Mouse (Mus musculus) heart, adult 9 months (tissue): Measurements from ENCODE around the gene Hapln4.

Experiments
- DNase-seq, 2 experiments: peaks; one replicate each; pipeline ENCODE4 v3.0.0; 2022; ENCODE audit warnings: low spot score in 2 of 2

Hapln4 gene

DNA sequence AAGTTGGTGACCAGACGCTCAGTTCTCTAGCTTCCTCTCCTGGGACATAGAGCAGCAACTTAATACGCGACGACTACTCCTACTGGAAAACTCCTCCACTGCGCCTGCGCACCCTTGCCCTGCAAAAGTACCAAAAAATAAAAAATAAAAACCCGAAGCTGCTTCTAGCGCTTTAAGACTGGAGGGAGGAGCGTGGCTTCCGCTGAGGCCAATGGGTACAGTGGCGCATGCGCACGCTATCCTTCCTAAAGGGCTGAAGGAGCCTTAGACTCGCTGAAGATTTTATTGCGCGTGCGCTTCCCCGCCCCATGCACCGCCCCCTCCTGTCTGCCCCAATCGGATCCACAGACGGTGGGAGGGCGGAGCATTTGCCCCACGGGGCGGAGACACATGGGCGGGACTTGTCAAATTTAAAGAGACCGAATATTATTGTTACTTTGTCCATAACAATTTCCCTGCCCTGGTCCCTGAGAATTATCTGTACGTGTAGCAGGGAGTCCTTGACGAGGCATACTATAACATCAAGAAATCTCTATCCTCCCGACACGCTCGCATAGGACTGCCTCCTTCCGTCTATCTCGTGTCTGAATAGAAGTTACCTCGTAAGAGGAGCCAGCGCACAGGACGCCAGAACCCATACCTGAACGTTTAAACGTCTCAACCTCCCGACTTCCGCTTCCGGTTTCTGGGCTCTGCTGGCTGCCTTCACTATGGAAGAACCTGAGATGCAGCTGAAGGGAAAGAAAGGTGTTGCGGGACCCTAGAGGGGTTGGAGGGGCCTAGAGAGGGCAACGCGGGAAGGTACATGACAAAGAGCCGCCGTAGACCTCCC is 56.0 kb downstream of the Hapln4 start, which contains the start of the genes Rfxank, Borcs8 and Mef2b:
TSS of gene Rfxank (minus strand) at position 129 of the 832 bp plus-strand sequence.
TSS of gene Borcs8 (plus strand) at position 474 of the 832 bp plus-strand sequence.
TSS of gene Mef2b (plus strand) at position 686 of the 832 bp plus-strand sequence.
- peak; percentile 99 to 100 for DNase-seq

DNA sequence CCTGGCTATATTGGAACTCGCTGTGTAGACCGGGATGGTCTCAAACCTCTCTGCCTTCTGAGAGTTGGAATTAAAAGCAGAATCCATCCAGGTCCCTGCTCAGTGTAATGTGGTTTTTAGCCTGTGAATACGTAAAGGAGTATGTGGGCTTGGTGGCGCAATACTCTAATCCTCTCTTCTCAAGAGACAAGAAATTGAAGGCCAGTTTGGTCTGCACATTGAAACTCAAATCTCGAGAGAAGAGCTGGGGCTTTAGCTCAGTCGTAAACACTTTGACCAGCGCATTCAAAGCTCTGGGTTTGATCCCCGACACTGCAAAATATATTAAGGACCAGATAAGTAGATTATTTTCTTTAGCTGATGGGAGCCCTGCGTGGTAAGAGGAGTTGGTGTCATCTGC is 56.7 kb downstream of the Hapln4 start:
- DNase-seq = no peak
